Mouse (Mus musculus) kidney, postnatal 0 days (tissue): ENCODE results near the gene 4931414P19Rik. TPM values are rescaled to one million over a fixed set of nuclear protein-coding genes. Genes with fewer than 3 reads are reported as not detected.

Experiments
- ATAC-seq: fragments of 200-750 bp; cut with Nextera tagmentation; replicated peaks from 2 replicates; pipeline ENCODE4 v1.8.0; 2017; ENCODE audit warnings: low read depth, moderate number of reproducible peaks, moderate TSS enrichment, moderate library complexity; ENCODE audit not compliant: low FRiP score
- DNase-seq: peaks from one replicate; pipeline ENCODE4 v3.0.0-alpha.2; 2016; ENCODE audit warnings: low spot score
- H3K27ac ChIP-seq: fragments of 300-500 bp; sonication (generic); 2 replicates; pipeline ENCODE4 v1.5.1; 2014; ENCODE audit warnings: mild to moderate bottlenecking
- H3K27me3 ChIP-seq: fragments of 300-500 bp; sonication (generic); 2 replicates; pipeline ENCODE4 v1.6.1; 2014; ENCODE audit warnings: low read length, mixed read lengths; ENCODE audit not compliant: insufficient read depth
- H3K36me3 ChIP-seq: fragments of 300-500 bp; sonication (generic); 2 replicates; pipeline ENCODE4 v1.6.1; 2014; ENCODE audit warnings: low read length, mixed read lengths; ENCODE audit not compliant: insufficient read depth
- H3K4me1 ChIP-seq: fragments of 300-500 bp; sonication (generic); replicated peaks from 2 replicates; pipeline ENCODE4 v1.6.1; 2014; ENCODE audit warnings: antibody characterized with exemption, low read length, mixed read lengths; ENCODE audit not compliant: insufficient read depth
- H3K4me2 ChIP-seq: fragments of 300-500 bp; sonication (generic); 2 replicates; pipeline ENCODE4 v1.6.1; 2014; ENCODE audit warnings: mild to moderate bottlenecking, low read length, moderate library complexity, mixed read lengths
- H3K4me3 ChIP-seq: fragments of 300-500 bp; sonication (generic); replicated peaks from 2 replicates; pipeline ENCODE4 v1.5.1; 2014; ENCODE audit warnings: low read depth, low read length
- H3K9ac ChIP-seq: fragments of 300-500 bp; sonication (generic); 2 replicates; pipeline ENCODE4 v1.6.1; 2014; ENCODE audit warnings: low read depth, low read length
- H3K9me3 ChIP-seq: fragments of 300-500 bp; sonication (generic); replicated peaks from 2 replicates; pipeline ENCODE4 v1.6.1; 2016; ENCODE audit warnings: low read length, inconsistent platforms, mixed read lengths
- CTCF ChIP-seq: IDR thresholded peaks from 2 replicates; pipeline ENCODE4 v1.5.1; 2016; ENCODE audit warnings: antibody characterized with exemption, low read depth, mild to moderate bottlenecking, moderate library complexity
- WGBS: fragments of 180-500 bp; shearing (Covaris S2); extraction: QIAGEN DNeasy Blood & Tissue Kit; methylation state at CpG from one replicate; pipeline ENCODE4 v1.1.7; 2014; 5-methylcytosine and 5-hydroxymethylcytosine counted together
- polyA plus RNA-seq: library from polyadenylated mRNA; unstranded; fragments of >200 nt; fragmentation: Nextera tagmentation; extraction: Ambion mirVana; gene quantifications from 2 replicates; pipeline ENCODE4 v1.2.1, GENCODE M21; 2015

4931414P19Rik gene
- polyA plus RNA-seq, 1 experiment from 2014 or later = 6.4 TPM

GRCm38 (mm10) chr14:54646898-54647636 lies 41.3 kb upstream of the 4931414P19Rik start:
- H3K27ac ChIP-seq = no peak overlapping the region
- peak; percentile 64 for TF ChIP-seq CTCF
- DNase-seq (no peak), ATAC-seq (no peak)
- no peak overlapping the region for H3K4me3 ChIP-seq
- no peaks in the 10 kb centered on the region for H3K27me3 ChIP-seq
- peaks cover 72% of the 10 kb centered on the region for H3K36me3 ChIP-seq
- H3K4me1 ChIP-seq = no peaks in the 10 kb centered on the region
- no peak overlapping the region for H3K4me2 ChIP-seq
- 93% methylated on average over 8 of the region's 8 CpGs for WGBS
- H3K9ac ChIP-seq = no peak overlapping the region
- H3K9me3 ChIP-seq = no peaks in the 10 kb centered on the region

DNA sequence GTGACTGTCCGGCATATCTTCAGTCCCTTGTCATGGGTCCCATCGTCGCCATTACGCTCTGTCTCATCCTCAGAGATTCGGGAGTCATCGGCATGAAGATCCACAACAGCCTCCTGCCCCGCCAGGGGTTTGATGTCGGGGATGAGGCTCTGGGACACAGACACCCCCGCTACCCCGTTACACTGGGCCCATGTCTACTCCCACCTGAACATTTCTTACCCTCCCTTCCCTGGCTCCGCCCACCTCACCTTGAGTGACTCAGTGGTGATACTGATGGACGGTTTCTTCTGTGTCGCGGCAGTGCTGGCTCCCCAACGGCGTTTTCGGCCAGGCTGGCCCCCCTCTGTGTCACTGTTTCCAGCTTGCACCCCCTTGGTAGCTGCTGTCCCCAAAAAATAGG lies 40.7 kb upstream of the 4931414P19Rik start:
- DNase-seq (no peak), ATAC-seq (no peak)
- WGBS = 92% methylated on average over 17 of the region's 17 CpGs

DNA sequence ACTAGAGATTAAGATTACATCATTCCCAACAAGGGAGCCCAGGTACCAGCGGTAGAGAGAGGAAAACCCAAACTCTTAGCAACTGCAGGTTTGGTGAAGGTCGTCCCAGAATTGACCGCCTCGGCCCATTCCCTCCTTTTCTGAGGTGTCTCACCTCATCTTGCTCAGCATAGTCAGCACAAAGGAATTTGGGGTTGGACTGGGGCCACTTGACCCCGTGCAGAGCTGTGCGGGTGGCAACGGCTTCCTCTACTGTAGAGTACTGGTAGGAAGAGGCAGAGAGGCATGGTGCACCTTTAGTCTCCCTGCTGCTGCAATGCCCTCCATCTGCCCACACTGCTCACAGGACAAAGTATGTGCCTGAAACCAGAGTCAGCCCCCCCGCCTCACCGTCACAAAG lies 38.5 kb upstream of the 4931414P19Rik start:
- ATAC-seq (no peak), DNase-seq (no peak)
- Histone ChIP-seq H3K4me3 (no peak overlapping the region), H3K9ac (no peak overlapping the region), H3K9me3 (no peaks in the 10 kb centered on the region), H3K27me3 (no peaks in the 10 kb centered on the region), H3K4me1 (no peaks in the 10 kb centered on the region; the same call in 1 of the 2 replicates), H3K36me3 (peaks cover 59% of the 10 kb centered on the region), H3K27ac (no peak overlapping the region), H3K4me2 (no peak overlapping the region)
- no peak for TF ChIP-seq CTCF
- 85% methylated on average over 9 of the region's 9 CpGs for WGBS

More for the DNA sequence above, 40.7 kb upstream of the 4931414P19Rik start:
- Histone ChIP-seq H3K4me1 (no peaks in the 10 kb centered on the region), H3K4me3 (no peak overlapping the region), H3K4me2 (no peak overlapping the region), H3K36me3 (peaks cover 72% of the 10 kb centered on the region), H3K9ac (no peak overlapping the region), H3K27ac (no peak overlapping the region), H3K9me3 (no peaks in the 10 kb centered on the region), H3K27me3 (no peaks in the 10 kb centered on the region)
- no peak for TF ChIP-seq CTCF

- no peak overlapping the region for H3K4me3 ChIP-seq
- no peak overlapping the region for H3K4me2 ChIP-seq
- H3K9ac ChIP-seq = no peak overlapping the region
- no peak for TF ChIP-seq CTCF
- H3K4me1 ChIP-seq = no peaks in the 10 kb centered on the region; the same call in 1 of the 2 replicates
- no peaks in the 10 kb centered on the region for H3K27me3 ChIP-seq
- H3K36me3 ChIP-seq = peaks cover 49% of the 10 kb centered on the region
- DNase-seq (no peak), ATAC-seq (no peak)
- no peak overlapping the region for H3K27ac ChIP-seq
- WGBS = 83% methylated on average over 2 of the region's 2 CpGs
- no peaks in the 10 kb centered on the region for H3K9me3 ChIP-seq
Observed at GRCm38 (mm10) chr14:54643011-54643410, 37.2 kb upstream of the 4931414P19Rik start.

- H3K27me3 ChIP-seq = no peaks in the 10 kb centered on the region
- DNase-seq (no peak), ATAC-seq (no peak)
- no peaks in the 10 kb centered on the region for H3K9me3 ChIP-seq
- H3K4me2 ChIP-seq = no peak overlapping the region
- no peak overlapping the region for H3K9ac ChIP-seq
- no peak for TF ChIP-seq CTCF
- H3K4me1 ChIP-seq = no peaks in the 10 kb centered on the region; the same call in 1 of the 2 replicates
- no peak overlapping the region for H3K27ac ChIP-seq
- H3K36me3 ChIP-seq = peaks cover 48% of the 10 kb centered on the region
- H3K4me3 ChIP-seq = no peak overlapping the region
- WGBS = 79% methylated on average over 25 of the region's 25 CpGs
Observed at GRCm38 (mm10) chr14:54642224-54642944, 36.6 kb upstream of the 4931414P19Rik start.

- peaks cover 42% of the 10 kb centered on the region for H3K36me3 ChIP-seq
- peak within 1 kb of the TSS; percentile 60; the same call in 1 of the 2 replicates for H3K27ac ChIP-seq
- H3K4me2 ChIP-seq = peak within 1 kb of the TSS; percentile 99
- ATAC-seq (peak; percentile 89), DNase-seq (peak; percentile 92)
- peak; percentile 90 for TF ChIP-seq CTCF
- H3K4me1 ChIP-seq = no peaks in the 10 kb centered on the region; the same call in 1 of the 2 replicates
- under 1% methylated on average over 51 of the region's 52 CpGs for WGBS
- H3K9ac ChIP-seq = peak within 1 kb of the TSS; percentile 78
- no peaks in the 10 kb centered on the region for H3K27me3 ChIP-seq
- peak within 1 kb of the TSS; percentile 66 for H3K4me3 ChIP-seq
- no peaks in the 10 kb centered on the region for H3K9me3 ChIP-seq
Observed at GRCm38 (mm10) chr14:54641305-54641969, 35.6 kb upstream of the 4931414P19Rik start, which contains the start of gene Cdh24. Cdh24 (minus strand) TSS chr14:54641364.
